Mouse (Mus musculus): Measurements from ENCODE around the gene Macrod1.

The Macrod1 gene

DNA sequence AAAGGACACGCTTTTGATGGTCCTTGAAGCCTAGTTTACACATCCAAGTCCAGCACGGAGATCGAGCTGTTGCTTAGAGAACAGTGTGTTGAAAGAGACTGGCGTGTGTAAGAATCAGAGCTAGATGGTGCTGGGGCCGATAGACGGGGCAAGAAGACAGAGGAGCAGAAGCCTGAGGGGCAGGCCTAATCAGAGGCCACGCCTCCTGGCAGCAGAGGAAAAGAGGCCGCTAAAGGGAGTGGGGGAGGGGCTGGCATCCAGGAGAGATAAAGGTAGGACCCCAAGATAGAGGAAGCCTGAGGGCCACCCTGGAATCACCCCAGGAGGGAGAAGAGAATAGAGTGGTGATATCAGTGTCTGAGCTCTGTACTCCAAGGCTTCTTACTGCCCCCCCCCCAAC is 114.8 kb downstream of the Macrod1 start:
- DNase-seq (ENCODE audit: low read depth) = no peak

DNA sequence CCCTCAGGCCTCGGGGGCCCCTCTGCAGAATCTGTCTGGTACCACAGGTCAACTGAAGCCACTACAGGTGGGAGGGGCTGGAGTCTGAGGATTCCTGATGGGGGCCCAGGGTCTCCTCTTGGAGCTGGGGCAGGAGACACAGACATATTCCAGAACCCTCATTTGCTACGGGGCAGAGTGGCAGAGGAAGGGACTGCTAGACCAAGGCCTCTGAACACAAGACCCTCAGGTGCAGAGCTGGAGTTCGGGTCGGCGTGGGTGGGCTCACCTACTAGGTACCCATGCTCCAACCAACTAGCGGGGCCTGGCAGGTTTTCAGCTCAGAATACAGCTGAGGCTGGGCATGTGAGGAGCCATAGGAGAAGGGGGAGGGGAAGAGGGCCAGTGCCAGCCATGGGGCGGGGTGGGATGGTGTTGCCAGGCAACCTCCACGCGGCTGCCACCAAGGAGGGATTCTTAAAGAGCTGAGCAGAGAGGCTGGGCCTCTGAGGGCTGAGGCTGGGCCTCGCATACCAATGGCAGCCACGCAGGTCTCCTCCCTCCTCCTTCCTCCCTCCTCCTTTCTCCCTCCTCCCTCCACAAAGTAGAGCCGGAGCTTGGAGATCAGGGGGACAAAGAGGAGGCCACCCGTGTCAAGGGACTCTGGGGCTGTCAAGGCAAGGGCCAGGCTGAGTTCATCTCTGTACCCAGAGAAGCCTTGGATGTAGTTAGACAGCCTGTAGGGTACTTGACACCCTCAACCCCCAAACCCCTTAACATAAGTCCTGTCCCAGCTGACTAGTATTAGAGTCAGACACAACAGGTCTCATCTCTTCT is 115.6 kb downstream of the Macrod1 start:
- no peak for DNase-seq (ENCODE audit: low read depth)

DNA sequence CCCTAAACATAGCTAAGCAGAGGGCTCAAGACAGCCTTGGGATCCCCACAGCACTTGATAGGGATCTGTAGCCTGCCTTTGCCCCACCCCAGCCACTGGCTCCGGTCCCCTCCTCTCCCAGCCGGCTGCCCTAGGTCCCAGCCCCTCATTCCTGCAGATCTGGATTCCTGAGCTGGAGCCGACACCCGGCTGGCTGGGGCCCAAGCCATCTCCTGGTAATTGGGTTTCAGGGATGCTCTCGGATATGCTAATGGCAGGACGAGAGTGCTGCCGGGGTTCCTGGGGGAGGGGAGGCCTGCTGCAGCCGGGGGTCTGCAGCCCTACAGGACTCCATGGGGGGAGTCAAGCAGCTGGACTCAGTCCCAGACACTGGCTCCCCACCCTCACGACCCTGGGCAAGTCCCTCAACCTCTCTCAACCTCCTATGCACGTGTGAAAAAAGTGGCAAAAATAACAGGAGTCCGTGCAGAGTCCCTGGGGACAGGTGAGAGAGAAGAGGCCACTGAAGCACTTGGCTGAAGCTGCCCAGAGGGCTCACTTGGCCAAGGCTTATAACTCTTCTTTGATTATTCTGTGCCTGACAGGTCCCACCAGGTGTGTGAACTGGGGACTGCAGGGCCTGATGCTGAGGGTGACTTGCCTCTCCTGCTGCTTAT is 119.6 kb downstream of the Macrod1 start:
- no peak for DNase-seq (ENCODE audit: low read depth)

GRCm38 (mm10) chr19:7177804-7178511 is 121.3 kb downstream of the Macrod1 start:
- no peak for DNase-seq (ENCODE audit: low read depth)

DNA sequence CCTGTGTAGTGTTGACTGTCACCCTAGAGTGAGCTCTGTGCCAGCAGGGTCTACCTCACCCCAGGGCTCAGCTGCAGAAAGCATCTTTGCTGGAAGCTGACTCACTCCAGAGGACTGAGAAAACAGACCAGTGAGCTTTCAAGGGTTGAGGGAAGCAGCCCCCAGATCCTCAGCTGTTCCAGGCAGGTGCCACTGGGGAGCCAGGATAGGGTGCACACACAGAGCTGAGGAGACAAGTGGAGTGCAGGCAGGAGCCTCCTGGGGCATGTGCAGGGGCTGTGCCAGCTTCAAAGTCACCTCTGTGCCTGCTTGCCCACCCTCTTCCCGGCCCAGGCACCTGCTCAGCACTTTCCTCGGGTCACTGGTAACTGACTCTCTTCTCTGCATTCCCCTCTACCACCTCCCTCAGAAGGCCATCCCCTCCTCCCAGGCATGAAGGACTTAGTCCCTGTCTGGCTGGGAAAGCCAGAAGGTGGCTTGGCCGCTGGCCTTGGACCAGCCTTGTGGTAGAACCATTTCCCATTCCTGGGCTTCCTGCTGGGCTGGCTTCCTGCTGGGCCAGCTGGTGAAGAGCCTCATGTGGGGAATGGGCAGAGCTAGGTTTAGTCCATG is 122.3 kb downstream of the Macrod1 start:
- DNase-seq (ENCODE audit: low read depth) = no peak

- DNase-seq (ENCODE audit: low read depth) = no peak
These were observed 124.3 kb downstream of the Macrod1 start for GRCm38 (mm10) chr19:7180756-7181405.

- DNase-seq (ENCODE audit: low read depth) = no peak
These were observed 124.9 kb downstream of the Macrod1 start for GRCm38 (mm10) chr19:7181496-7181895.

- DNase-seq (ENCODE audit: low read depth) = no peak
These were observed 125.8 kb downstream of the Macrod1 start for GRCm38 (mm10) chr19:7182273-7182949.

GRCm38 (mm10) chr19:7183419-7183818 is 126.8 kb downstream of the Macrod1 start:
- no peak for DNase-seq (ENCODE audit: low read depth)

DNA sequence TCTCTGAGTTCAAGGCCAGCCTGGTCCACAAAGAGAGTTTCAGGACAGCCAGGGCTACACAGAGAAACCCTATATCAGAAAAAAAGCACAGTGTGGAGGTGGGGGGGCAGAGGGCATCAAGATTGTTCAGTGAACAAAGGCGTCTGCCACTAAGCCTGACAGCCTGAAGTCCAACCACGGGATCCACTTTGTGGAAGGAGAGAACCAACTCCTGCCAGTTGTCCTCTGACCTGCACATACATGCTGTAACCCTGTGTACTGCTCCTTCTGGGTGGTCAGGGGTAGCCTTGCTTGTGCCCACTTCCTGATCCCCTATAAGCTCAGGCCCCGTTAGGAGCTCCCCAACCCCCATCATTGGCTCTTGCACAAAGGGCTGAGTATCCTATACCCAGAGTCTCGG is 128.4 kb downstream of the Macrod1 start:
- no peak for DNase-seq (ENCODE audit: low read depth)

GRCm38 (mm10) chr19:7185715-7186291 is 129.2 kb downstream of the Macrod1 start:
- no peak for DNase-seq (ENCODE audit: low read depth)

- no peak for DNase-seq (ENCODE audit: low read depth)
These were observed 130.5 kb downstream of the Macrod1 start for GRCm38 (mm10) chr19:7187157-7187556.

- no peak for DNase-seq (ENCODE audit: low read depth)
These were observed 132.4 kb downstream of the Macrod1 start for GRCm38 (mm10) chr19:7189026-7189425.

DNA sequence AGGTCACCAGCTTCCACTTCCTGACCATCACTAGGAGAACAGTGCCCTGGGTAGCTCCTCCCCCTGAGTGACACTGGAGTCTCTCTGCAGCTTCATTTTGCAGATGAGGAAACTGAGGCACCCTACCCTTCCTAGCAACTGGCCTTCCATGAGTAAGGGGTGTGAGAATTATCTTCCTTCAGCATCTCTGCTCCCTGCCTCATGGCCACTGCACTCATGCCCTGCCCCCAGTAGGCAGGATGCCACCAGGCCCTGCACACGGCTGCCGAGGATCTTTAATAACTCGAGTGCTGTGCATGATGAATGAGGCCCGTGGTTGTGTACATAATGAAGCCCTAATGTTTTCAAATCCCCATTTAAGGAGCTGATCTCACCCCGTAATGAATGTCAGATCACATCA is 134.4 kb downstream of the Macrod1 start:
- DNase-seq (ENCODE audit: low read depth) = no peak

GRCm38 (mm10) chr19:7191639-7192038 is 135.0 kb downstream of the Macrod1 start:
- no peak for DNase-seq (ENCODE audit: low read depth)

DNA sequence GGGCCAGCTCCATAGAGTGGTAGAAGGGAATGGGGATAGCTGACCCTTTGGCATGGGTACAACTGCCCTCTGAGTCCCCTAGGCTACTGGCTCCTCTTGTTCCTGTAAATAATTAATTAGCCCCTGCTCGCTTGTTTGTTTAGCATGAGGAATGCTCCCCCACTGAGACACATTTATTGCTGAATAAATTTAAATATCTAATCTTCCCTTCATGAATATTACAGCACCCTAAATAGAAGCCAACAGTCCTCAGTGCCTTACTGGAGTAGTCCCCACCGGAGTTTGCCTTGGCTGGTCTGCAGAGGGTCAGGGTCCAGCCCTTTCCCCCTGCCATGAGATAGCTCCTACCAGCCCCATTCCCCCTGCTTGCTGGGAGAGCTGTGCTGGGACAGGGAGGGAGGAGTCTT is 136.0 kb downstream of the Macrod1 start:
- DNase-seq (ENCODE audit: low read depth) = no peak

- no peak for DNase-seq (ENCODE audit: low read depth)
These were observed 139.5 kb downstream of the Macrod1 start for GRCm38 (mm10) chr19:7195900-7196728.

- no peak for DNase-seq (ENCODE audit: low read depth)
These were observed 140.2 kb downstream of the Macrod1 start for GRCm38 (mm10) chr19:7196741-7197270.

- no peak for DNase-seq (ENCODE audit: low read depth)
These were observed 140.8 kb downstream of the Macrod1 start for GRCm38 (mm10) chr19:7197445-7197844.

- DNase-seq (ENCODE audit: low read depth) = no peak
These were observed 142.5 kb downstream of the Macrod1 start for GRCm38 (mm10) chr19:7199089-7199488.

Measured in c-Kit-positive CD71-positive TER-119-negative erythroid progenitor cells, embryonic 14.5 days (primary cell).